Mouse (Mus musculus): ENCODE data around the gene D130040H23Rik. TPM values are rescaled to one million over a fixed set of nuclear protein-coding genes. Genes with fewer than 3 reads are reported as not detected.
A peak's percentile ranks its signal among the peaks of the same experiment; 100 is the strongest.
"Not testable (repeated sequence)": the region's sequence is repeated elsewhere in the genome, so short reads cannot be mapped to it uniquely, and the experiment has no call there.

The D130040H23Rik gene
- 2.9 and 3.2 TPM in 2 replicates for polyA plus RNA-seq (2015; fragmentation: Nextera tagmentation; extraction: Ambion mirVana)

DNA sequence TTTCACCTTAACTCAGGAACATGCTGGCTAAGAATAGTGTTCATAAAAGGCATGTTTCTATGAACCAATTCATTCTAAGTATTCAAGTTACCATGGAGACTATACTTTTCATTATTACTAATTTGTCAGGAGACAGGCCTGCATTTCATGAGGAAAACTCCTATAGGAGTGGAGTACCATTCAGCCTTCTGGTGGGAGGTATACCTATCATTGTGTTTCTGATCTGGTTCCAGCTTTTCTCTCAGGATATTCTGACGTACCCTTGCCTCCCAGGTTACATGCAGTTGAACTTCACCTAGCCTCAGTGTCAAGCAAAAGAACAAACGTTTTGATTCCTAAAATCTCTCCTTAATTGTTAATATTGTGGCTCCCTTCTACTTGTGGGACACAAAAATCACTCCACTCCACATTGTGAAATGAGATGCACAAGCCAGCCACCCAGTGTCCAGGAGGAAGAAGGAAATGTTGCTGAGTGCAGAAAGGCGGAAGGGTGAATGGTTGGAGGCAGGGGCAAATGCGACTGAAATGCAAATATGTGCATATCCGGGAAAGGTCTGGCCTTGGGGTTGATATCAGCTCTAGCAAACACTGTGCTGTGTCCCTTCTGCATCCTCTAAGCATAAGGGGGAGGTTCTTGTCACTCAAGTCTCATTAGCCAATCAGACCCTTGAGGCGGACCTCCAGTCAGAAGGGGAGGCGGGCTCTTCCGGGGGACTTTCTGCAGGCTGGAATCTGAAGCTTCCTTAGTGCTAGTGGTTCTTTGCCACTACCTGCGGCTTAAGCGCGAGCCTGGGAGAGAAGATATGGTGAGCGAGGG is at the start of gene D130040H23Rik:
TSS of gene D130040H23Rik (plus strand) at position 695 of the 817 bp plus-strand sequence.
- Histone ChIP-seq H3K4me3 (peak within 1 kb of the TSS; percentile 67), H3K27me3 (replicated peaks) (no peaks in the 10 kb centered on the region), H3K4me2 (peak within 1 kb of the TSS; percentile 72), H3K27ac (replicated peaks) (peak within 1 kb of the TSS; percentile 61), H3K9ac (peak within 1 kb of the TSS; percentile 88), H3K36me3 (peaks cover 17% of the 10 kb centered on the region), H3K9me3 (no peaks in the 10 kb centered on the region), H3K4me1 (peaks cover 11% of the 10 kb centered on the region; the same call in 1 of the 2 replicates)
- 8% methylated on average over 12 of the region's 12 CpGs for WGBS
- peak; percentile 94 for ATAC-seq (ENCODE audit: extremely low read depth, insufficient number of reproducible peaks, low FRiP score, low TSS enrichment)

- Histone ChIP-seq H3K9me3 (0 out of 2 replicates have a peak, but pooled peaks cover 2% of the 10 kb centered on the region), H3K27me3 (replicated peaks) (no peaks in the 10 kb centered on the region), H3K27ac (replicated peaks) (no peak overlapping the region), H3K4me3 (no peak overlapping the region), H3K4me2 (no peak overlapping the region), H3K4me1 (no peaks in the 10 kb centered on the region), H3K36me3 (no peaks in the 10 kb centered on the region), H3K9ac (no peak overlapping the region)
- no peak for ATAC-seq (ENCODE audit: extremely low read depth, insufficient number of reproducible peaks, low FRiP score, low TSS enrichment)
- 74% methylated on average over 2 of the region's 2 CpGs for WGBS
These were observed 28.3 kb upstream of the D130040H23Rik start for GRCm38 (mm10) chr8:69242541-69242940.

- no peaks in the 10 kb centered on the region for H3K27me3 ChIP-seq (replicated peaks)
- no peak overlapping the region for H3K27ac ChIP-seq (replicated peaks)
- H3K4me2 ChIP-seq = no peak overlapping the region
- no peaks in the 10 kb centered on the region for H3K36me3 ChIP-seq
- ATAC-seq (ENCODE audit: extremely low read depth, insufficient number of reproducible peaks, low FRiP score, low TSS enrichment) = no peak
- H3K9me3 ChIP-seq = no peaks in the 10 kb centered on the region
- 60% methylated on average over 4 of the region's 4 CpGs for WGBS
- H3K4me3 ChIP-seq = no peak overlapping the region
- peaks cover 11% of the 10 kb centered on the region; the same call in 1 of the 2 replicates for H3K4me1 ChIP-seq
- H3K9ac ChIP-seq = no peak overlapping the region
These were observed 2.4 kb upstream of the D130040H23Rik start for GRCm38 (mm10) chr8:69268525-69268924.

DNA sequence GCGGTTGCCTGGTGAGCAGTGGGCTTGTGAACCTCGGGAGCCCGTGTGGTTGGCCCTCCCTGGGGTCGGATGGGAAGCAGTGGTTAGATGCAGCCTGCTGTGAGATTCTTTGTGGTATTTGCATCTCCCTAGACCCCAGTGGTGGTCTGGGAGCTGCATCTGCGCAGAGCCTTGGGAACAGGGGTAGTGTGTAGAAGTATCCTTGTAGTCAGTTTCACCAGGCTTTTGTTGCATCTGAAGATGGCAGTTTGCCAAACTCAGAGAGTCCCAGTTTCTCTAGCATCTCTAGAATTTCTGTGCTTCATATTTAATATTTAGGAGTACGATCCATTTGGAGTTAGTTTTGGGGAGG is 299 bp downstream of the D130040H23Rik start:
- Histone ChIP-seq H3K27ac (replicated peaks) (peak overlapping the region; percentile 61), H3K9ac (peak overlapping the region; percentile 88), H3K27me3 (replicated peaks) (no peaks in the 10 kb centered on the region), H3K9me3 (no peaks in the 10 kb centered on the region), H3K4me2 (peak overlapping the region; percentile 72), H3K4me1 (peaks cover 11% of the 10 kb centered on the region; the same call in 1 of the 2 replicates), H3K4me3 (peak overlapping the region; percentile 67), H3K36me3 (peaks cover 17% of the 10 kb centered on the region)
- WGBS = 14% methylated on average over 6 of the region's 6 CpGs
- peak; percentile 26; the same call in 1 of the 2 replicates for ATAC-seq (ENCODE audit: extremely low read depth, insufficient number of reproducible peaks, low FRiP score, low TSS enrichment)

GRCm38 (mm10) chr8:69272435-69272834 is 1.6 kb downstream of the D130040H23Rik start:
- WGBS = 76% methylated on average over 6 of the region's 6 CpGs
- Histone ChIP-seq H3K9ac (no peak overlapping the region), H3K4me1 (peaks cover 11% of the 10 kb centered on the region; the same call in 1 of the 2 replicates), H3K27me3 (replicated peaks) (no peaks in the 10 kb centered on the region), H3K36me3 (peaks cover 23% of the 10 kb centered on the region), H3K4me2 (no peak overlapping the region), H3K27ac (replicated peaks) (no peak overlapping the region), H3K9me3 (0 out of 2 replicates have a peak, but pooled peaks cover 9% of the 10 kb centered on the region), H3K4me3 (no peak overlapping the region)
- ATAC-seq (ENCODE audit: extremely low read depth, insufficient number of reproducible peaks, low FRiP score, low TSS enrichment) = no peak

DNA sequence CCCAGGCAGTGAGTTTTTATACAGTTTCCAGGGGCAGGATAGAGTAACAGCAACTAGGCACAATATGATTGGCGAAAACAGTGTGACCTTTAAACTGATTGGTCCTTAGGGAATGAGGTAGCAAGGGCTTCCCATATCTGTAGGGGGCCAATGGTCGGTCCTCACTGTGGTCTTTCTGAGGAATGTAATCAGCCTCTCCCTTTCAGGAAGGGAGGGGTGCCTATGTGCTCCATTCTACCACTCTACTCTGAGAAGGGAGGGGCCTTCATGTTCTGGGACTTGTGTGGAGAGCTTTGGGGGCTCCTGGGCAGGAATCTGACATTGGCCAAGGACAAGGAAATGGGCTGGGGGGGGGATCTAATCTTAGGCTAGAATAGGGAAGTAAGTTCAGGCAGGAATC is 53.9 kb downstream of the D130040H23Rik start:
- Histone ChIP-seq H3K27ac (replicated peaks) (no peak overlapping the region), H3K36me3 (no peaks in the 10 kb centered on the region), H3K27me3 (replicated peaks) (no peaks in the 10 kb centered on the region), H3K4me1 (no peaks in the 10 kb centered on the region), H3K4me2 (no peak overlapping the region), H3K9me3 (no peaks in the 10 kb centered on the region), H3K4me3 (no peak overlapping the region), H3K9ac (no peak overlapping the region)
- 80% methylated on average over 2 of the region's 2 CpGs for WGBS
- no peak for ATAC-seq (ENCODE audit: extremely low read depth, insufficient number of reproducible peaks, low FRiP score, low TSS enrichment)

DNA sequence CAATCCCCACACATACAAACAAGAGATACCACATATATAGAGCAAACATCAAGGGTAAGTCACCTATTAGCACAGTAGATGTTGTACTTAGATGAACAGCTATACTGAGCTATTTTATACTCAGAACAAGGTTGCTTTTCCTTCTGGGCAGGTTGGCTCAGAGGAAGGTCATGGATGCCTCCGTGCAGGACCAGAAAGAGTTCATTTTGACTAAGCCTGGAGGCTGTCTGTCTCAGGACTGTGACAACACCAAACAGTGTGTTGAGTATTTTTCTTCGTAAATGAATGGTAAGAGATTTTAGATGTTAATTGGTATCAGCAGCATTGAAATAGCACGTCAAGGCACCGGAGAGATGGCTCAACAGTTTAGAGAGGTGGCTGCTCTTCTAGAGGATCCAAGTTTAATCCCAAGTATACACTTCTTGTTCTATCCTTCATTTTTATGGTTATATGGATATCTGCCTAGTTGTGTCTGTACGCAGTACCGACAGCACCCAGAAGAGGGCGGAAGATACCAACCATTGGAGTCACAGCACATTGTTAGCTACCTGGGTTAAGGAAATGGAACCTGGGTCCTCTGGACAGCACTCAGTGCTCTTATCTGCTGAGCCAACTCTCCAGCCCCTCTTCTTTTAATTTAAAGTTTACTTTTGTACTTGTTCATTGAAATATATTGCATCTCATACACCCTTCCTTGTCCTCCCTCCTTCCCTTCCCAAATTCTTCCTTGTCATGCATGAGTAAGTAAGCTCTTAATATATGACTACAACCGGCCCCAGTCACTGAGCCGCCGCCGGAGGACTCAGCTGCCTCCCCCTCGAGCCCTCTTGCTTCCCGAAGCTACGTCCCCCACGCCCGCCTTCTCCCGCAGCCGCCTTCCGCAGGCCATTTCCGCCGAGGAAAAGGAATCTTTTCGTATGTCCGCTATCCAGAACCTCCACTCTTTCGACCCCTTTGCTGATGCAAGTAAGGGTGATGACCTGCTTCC is 57.7 kb downstream of the D130040H23Rik start:
- WGBS = 6% methylated on average over 24 of the region's 24 CpGs
- peak overlapping the region; percentile 51 for H3K4me3 ChIP-seq
- no peak for ATAC-seq (ENCODE audit: extremely low read depth, insufficient number of reproducible peaks, low FRiP score, low TSS enrichment)

DNA sequence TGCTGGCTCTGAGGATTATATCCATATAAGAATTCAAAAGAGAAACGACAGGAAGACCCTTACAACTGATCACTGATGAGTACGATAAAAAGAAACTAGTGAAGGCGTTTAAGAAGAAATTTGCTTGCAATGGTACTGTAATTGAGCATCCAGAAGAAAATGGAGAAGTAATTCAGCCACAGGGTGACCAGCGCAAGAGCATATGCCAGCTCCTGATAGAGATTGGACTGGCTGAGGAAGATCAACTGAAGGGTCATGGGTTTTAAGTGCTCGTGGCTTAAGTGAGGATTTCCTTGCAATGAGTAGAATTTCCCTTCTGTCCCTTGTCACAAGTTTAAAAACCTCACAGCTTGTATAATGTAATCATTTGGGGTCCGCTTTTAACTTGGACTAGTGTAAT is 58.4 kb downstream of the D130040H23Rik start:
- 58% methylated on average over 6 of the region's 6 CpGs for WGBS
- H3K4me1 ChIP-seq; H3K27me3 ChIP-seq (replicated peaks); H3K27ac ChIP-seq (replicated peaks); H3K36me3 ChIP-seq; H3K9me3 ChIP-seq; ATAC-seq (ENCODE audit: extremely low read depth, insufficient number of reproducible peaks, low FRiP score, low TSS enrichment): not testable (repeated sequence)
- H3K9ac ChIP-seq = peak overlapping the region; percentile 76
- peak overlapping the region; percentile 51 for H3K4me3 ChIP-seq
- peak overlapping the region; percentile 77 for H3K4me2 ChIP-seq

More for the DNA sequence above, 57.7 kb downstream of the D130040H23Rik start:
- no peak overlapping the region for H3K27ac ChIP-seq (replicated peaks)
- peak overlapping the region; percentile 76 for H3K9ac ChIP-seq
- H3K36me3 ChIP-seq = no peaks in the 10 kb centered on the region
- H3K9me3 ChIP-seq = no peaks in the 10 kb centered on the region
- H3K4me1 ChIP-seq = no peaks in the 10 kb centered on the region
- no peaks in the 10 kb centered on the region for H3K27me3 ChIP-seq (replicated peaks)
- H3K4me2 ChIP-seq = peak overlapping the region; percentile 77

Other genes with a start within 250 kb of the D130040H23Rik start
- 15.1 and 15.7 TPM in 2 replicates for gene Zfp930, start 62.0 kb upstream of the D130040H23Rik start, polyA plus RNA-seq (2015; fragmentation: Nextera tagmentation; extraction: Ambion mirVana)
- not detected in 2 replicates for gene Gm9495, start 182.5 kb downstream of the D130040H23Rik start, polyA plus RNA-seq (2015; fragmentation: Nextera tagmentation; extraction: Ambion mirVana)